Mouse (Mus musculus): ENCODE measurements around the gene Arhgdia.
A peak's percentile ranks its signal among the peaks of the same experiment; 100 is the strongest.

Arhgdia gene

DNA sequence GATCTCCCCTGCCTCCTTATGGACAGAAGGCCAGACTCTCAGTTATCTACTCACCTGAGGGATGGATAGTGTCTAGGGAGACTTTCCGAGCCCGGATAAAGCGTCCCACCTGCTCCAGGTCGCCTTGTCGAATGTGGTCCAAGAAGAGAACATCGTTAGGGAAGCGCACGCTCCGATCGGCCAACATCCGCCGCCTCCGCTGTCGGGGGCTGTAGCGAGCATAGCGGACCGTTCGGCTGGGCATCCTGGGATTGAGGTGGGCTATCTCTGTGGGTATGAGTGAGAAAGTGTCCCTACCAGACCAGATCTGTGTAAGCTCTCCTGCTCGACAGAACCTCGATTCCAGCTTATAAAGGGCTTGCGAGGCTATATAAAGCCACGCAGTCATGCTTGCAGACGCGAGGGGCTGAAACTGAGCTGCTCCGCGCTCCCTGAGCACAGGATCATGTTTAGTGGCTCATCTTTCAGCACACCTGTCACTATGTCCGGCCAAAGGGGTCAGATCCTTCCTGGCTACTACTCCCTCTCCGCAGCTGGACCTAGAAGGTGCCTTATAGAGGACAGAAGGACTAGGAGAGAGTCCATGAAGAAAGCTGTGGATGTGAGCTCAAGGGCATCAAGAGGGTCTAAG is 30.5 kb downstream of the Arhgdia start, which contains the start of gene Ppp1r27:
Ppp1r27 (minus strand) TSS at position 323 of the 631 bp plus-strand sequence.
- DNase-seq (ENCODE audit: low spot score): no peak

DNA sequence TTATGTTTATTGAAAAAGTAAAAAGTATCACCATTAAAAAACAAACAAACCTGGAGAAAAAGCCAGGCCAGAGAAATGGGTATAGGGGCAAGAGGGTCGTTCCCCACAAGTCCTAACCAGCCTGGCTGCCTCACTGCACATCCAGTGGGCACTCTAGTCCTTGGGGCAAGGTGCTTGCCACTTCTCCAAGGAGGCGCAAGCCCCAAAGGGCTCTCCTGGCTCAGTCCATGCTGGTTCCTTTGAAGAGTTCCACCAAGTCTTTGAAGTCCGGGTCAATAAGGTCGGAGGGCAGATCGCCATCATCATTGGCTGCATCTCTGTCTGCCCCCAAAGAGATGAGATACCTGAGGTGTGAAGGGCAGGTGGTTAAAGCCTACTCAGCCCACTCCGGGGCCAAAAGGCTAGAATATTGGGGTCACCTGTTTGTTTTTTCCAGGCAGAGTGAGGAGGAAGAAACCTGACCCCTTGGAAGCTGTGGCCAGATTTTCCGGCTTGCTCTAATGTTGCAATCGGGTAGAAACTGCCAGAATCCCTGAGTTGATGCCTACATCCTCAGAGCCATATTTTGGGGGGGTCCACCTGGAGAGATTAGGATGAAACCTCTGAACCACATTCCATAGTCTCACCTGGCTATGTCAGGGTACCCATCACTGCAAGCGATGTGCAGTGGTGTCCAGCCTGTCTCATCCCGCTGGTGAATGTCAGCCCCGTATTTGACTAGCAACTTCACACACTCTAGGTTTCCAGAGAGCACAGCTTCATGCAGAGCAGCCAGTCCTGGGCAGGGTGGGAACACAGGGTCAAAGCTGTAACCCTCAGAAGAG is 31.2 kb downstream of the Arhgdia start:
- DNase-seq (ENCODE audit: low spot score): no peak

DNA sequence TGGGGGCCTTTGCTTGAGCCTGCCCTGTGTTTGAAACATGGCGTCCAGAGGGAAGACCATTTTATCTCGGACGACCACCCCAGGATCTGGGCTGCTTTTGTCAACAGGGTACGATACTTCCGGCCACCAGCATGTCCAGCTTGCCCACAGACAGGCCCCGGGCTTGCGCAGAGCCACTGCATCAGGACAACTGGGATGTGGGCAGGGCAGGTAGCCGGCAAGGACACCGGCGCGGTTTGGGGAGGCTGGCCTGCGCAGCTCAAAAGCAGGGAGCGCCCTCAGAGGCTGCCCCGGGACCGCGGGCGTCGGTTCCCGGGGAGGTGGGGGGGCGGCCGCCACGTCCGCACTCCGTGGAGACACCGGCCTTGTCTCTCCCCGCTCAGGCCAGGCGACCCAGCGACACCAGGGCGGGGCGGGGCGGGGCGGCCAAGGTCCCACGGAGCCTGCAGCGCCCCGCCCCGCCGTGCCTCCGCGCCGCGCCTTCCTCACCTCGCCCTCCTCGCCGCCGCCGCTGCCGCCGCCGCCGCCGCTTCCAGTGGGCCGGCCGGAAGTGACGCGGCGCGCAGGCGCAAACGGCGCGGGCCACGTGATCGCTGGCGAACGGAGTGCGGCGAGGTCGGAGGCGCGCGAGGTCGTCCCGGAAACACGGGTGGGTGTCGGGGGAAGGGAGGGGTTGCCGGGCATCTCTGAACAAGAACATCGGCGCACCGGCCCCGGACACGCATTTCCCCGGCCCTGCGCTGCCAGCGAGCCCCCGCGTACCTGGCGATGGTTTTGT is 32.1 kb downstream of the Arhgdia start, which contains the start of gene Mcrip1:
Mcrip1 (minus strand) TSS at position 560 of the 778 bp plus-strand sequence.
- peak; percentile 97 for DNase-seq (ENCODE audit: low spot score)

DNA sequence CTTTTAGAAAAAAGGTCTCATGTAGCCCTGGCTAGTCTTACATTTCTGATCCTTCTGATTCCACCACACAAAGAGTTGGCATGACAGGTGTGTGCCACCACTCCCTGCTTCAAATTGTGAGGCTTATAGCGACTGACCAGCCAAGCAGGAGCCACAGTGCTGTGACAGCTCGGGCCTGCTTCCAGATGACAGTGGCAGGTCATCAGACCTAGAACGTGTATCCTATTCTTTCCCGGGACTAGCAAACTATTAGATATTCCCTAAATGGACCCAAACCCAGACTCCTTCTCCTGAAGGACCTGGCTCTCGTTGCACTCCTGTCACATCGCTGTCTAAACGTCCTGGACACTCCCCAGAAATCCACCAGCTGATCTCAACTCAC is 32.6 kb downstream of the Arhgdia start:
- DNase-seq (ENCODE audit: low spot score): no peak

DNA sequence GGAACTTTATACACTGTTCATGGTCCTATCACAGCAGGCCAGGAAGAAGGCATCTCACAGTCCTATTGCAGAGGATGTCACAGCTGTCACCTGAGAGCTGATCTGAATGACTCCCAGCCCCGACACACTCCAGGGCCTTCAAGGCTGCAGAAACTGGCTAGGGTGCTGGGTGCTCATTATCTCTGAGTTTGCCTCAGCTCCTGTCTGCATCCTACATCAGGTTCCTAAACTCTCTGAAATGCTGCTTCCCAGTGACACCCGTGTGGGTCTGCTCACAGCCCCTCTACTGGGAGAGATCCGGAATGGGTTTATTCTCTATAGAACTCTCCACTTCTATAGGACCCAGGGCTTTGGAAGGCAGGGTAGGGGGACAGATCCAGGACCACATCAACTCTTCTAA is 33.2 kb downstream of the Arhgdia start:
- no peak for DNase-seq (ENCODE audit: low spot score)

GRCm38 (mm10) chr11:120547469-120547868 is 34.0 kb downstream of the Arhgdia start:
- DNase-seq (ENCODE audit: low spot score): no peak

DNA sequence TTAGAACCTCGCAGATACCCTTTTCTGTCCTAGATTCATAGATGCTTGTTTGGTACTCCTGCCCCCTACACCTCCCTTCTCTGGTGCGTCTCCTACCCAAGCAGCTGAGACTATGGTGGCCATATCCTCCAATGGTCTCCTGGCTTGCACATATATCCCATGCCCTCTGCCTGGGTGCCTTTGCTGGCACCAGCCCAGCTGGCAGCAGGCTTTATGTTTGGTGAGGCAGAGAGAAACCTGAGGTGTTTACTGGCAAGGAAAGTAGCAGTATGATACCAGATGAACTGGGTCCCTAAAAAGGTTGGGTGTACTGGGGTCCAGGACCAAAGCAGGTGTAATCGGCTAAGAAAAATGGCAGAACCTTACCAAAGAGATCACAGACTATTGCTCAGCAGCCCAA is 35.5 kb downstream of the Arhgdia start:
- DNase-seq (ENCODE audit: low spot score): no peak

GRCm38 (mm10) chr11:120542376-120542775 is 39.0 kb downstream of the Arhgdia start:
- DNase-seq (ENCODE audit: low spot score): no peak

DNA sequence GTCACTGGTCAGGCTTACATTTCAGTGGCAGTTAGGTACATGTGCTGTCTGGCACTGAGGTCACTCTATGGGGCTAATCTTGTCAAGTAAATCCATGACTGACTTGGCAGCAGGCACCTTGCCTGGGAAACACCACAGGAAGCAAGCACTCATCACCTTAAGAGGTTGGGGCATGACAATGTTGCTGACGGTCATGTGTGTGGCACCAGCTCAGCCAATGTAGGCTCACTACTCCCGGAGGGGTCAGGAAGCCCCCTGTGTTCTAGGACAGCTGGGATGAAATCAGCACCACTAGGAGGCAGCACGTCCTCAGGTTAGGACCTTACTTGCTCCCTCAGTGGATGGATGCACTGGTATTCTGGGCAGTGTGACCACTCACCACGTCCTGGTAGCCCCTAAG is 39.5 kb downstream of the Arhgdia start:
- DNase-seq (ENCODE audit: low spot score): no peak

- DNase-seq (ENCODE audit: low spot score): no peak
These were observed 42.0 kb downstream of the Arhgdia start for GRCm38 (mm10) chr11:120539285-120540014.

DNA sequence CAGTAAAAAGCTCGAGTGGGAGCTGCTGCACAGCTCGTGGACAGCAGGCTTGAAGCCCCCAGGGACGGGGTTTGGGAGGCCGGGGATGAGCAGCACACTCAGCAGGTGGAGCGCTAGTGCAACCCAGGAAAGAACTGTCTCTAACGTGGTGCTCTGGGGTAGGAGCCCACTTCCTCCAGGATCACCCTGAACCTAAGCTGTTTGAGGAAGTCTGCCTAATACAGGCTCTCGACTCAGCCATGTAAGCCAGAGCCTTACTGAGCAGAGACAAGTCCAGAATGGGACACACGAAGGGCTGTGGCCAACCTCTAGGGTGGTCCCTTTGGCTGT is 42.5 kb downstream of the Arhgdia start:
- DNase-seq (ENCODE audit: low spot score): no peak

GRCm38 (mm10) chr11:120538485-120538884 is 42.9 kb downstream of the Arhgdia start:
- DNase-seq (ENCODE audit: low spot score): peak; percentile 65

GRCm38 (mm10) chr11:120535804-120536203 is 45.6 kb downstream of the Arhgdia start:
- no peak for DNase-seq (ENCODE audit: low spot score)

- no peak for DNase-seq (ENCODE audit: low spot score)
These were observed 46.3 kb downstream of the Arhgdia start for GRCm38 (mm10) chr11:120535145-120535544.

DNA sequence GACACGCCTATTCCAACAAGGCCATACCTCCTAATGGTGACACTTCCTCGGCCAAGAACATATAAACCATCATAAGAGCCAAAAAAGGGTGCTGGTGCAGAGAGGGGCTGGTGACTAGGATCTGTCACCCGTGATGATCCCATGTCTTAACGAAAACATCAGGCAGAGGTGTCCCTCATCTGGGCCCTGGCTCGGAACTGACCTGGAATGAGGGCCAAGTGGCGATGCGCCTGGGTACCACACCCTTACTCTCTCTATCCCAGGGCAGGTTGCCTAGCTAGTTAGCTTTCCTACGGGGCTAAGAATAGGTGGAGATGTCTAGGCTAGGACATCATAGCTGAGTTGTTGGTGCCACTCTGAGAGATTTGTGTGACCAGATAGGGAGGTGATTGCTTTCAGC is 47.3 kb downstream of the Arhgdia start:
- DNase-seq (ENCODE audit: low spot score): no peak

DNA sequence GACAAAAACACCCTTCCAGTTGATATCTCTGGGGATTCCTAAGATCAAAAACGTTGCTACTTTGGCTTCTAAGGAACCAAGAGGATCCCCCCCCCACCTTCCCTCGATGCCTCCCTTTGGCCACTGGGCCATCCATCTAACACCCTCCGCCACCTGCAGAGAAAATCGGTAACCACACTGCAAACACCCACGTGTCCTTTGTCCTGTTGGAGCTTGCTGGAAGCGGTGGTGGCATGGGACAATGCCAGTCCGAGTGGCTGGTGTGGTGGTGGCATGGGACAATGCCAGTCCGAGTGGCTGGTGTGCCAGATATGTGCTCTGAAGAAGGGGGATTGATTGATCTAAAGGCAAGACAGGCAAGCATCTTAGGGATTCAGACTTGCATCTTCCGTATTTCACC is 49.8 kb downstream of the Arhgdia start:
- no peak for DNase-seq (ENCODE audit: low spot score)

DNA sequence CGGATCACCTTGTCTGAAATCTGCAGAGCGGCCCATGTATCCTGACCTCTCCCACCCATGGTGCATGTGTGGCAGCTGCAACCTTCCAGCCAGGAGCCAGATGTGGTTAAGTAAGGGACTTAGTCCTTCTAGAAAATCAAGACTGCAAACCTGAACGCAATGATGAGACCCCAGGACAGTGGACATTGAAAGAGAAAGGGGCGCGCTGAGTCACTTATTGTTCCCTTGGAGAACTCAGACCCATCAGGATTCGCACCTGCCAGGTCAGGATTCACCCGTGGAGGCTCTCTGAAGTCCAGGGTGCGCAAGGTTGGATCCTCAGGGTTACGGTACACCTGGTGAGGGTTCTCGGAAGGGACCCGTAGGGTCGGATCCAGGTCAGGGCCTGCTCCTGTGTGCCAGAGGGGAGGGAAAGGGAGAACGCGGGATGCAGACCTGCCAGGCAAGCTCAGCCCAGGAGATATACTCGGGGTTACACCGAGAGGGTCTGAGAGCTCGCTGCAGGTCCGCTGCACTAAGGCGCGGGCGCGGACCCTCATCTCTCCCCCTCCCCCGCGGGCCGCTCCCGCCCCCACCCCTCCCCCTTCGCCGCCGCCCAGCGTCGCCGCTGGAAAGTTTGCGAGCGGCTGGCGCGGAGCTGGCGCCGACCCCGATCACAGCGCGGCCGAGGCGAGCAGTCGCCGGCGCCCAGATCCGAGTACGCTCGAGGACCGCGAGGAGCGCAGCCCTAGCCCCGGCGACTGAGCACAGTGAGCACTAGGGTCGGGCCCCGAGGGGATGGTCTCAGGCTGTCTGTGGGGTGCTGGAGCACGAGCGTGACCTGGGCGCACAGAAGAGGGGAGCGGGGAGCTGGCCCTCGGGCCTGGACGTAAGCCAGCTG is 51.1 kb downstream of the Arhgdia start, which contains the start of gene Gcgr:
Gcgr (plus strand) TSS at position 615 of the 880 bp plus-strand sequence.
- no peak for DNase-seq (ENCODE audit: low spot score)

GRCm38 (mm10) chr11:120528903-120529302 is 52.5 kb downstream of the Arhgdia start:
- no peak for DNase-seq (ENCODE audit: low spot score)

All from testis, postnatal 10 days (tissue).